Mouse (Mus musculus) v-Abl transformed pro-B cells (cell line): ENCODE measurements around the gene Gnao1.

Experiments used
- in situ Hi-C, 2 experiments: fragments of 400-800 bp; cut with MboI; formaldehyde crosslinking; loops; one replicate each; pipeline ENCODE4 v1.15.1; 2025; ENCODE audit not compliant: unreplicated experiment in 2 of 2

Gnao1 gene

GRCm38 (mm10) chr8:93809686-93810027, at the start of gene Gnao1:
Gene Gnao1, plus strand, starts transcription at chr8:93809966.
- in situ Hi-C loops = no loop called here

- in situ Hi-C loops = no loop called here
Measured at GRCm38 (mm10) chr8:93777605-93778004, 32.2 kb upstream of the Gnao1 start.

DNA sequence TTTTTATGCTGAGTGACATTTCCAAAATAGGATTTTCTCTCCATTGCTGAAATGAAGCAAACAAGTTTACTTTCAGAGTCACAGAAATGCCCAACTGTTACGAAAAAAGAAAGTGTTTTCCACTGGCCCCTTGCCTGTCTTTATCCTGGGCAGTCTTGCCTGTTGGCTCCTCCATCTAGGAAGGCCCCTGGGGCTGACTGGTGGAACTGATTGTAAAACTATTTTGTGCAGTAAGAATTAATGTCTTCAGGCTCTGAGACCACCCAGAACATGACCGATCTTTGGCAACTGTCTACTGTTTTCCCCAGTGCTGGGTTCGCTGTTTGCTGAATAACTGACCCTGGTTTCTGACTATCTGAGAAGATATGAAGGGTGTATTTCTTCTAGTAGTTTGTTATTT, 540 bp upstream of the Gnao1 start:
- in situ Hi-C loops = no loop called here

- in situ Hi-C loops = no loop called here
Measured at GRCm38 (mm10) chr8:93810028-93810858, 477 bp downstream of the Gnao1 start.

GRCm38 (mm10) chr8:93810859-93811602, 1.3 kb downstream of the Gnao1 start:
- in situ Hi-C loops = no loop called here

DNA sequence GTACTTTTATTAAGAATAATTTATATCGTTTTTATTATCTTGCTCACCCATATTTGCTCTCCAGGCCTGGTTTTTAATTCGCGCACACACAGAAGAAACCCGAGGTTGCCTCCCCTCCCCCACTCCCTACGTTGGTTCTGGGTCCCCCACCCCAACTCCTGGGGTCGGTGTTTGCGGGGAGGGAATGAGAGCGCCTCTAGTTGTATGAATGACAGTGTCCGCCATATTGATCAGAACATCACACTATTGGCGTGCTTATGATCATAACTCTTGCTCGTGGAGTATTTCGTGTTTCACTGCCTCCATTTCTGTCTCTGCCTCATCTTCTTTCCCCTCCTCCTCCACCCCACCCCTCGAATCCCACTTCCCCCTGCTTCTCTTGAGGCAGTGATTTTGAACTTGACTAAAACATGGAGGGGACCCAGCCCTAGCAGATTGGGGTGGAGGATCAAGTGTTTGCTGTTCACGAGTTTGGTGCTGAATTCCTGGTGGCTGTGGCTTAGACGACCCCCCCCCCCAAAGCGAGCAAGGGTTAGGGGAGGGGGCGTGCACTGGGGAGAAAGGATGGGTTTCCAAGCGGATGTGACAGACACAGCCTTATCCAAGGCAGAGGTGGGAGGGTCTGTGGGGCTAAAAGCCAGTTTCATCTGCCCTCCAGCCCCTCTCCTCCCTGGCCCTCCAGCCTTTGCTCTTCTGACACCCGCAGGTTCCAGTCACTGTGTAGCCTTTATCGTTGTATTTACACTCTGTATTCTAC, 2.1 kb downstream of the Gnao1 start:
- in situ Hi-C loops = no loop called here

DNA sequence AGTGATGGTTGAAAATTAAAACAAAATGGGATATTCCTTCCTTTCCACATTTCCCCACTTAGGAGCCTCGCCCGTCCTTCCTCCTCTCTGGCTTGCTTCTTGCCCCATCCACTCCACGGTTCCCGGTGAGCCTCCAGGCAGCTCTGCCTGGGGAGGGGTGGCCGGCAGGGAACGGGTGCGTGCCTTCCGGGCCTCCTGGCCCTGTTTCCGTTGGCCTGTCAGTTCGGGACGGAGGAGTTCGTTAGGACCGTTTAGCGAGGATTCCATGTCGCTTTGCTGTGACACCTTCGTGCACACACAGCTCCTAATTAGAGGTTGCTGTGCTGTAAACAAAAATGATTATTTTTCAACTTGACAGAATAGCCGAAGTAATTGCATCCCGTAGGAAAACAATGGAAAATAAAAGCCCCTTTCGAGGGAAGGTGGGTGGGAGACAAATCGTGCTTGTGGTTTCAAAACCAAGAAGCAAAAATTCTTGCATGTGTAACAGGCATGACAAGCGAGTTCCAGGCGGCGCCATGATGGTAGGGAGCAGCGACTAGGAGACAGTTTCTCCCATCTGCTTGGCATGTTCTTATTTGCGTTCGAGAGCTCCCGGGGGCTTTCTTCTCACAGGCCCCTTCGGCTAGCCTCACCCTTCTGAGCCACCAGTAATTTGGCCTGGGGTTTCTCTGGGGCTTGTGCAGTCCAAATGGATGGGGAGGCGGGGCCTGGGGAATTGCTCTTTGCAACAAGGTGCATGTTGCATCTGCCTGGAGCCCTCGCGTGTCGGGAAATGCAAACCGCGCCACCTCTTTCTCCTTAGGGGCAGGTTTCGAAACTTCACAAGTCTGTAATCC, 3.0 kb downstream of the Gnao1 start:
- in situ Hi-C loops = no loop called here

DNA sequence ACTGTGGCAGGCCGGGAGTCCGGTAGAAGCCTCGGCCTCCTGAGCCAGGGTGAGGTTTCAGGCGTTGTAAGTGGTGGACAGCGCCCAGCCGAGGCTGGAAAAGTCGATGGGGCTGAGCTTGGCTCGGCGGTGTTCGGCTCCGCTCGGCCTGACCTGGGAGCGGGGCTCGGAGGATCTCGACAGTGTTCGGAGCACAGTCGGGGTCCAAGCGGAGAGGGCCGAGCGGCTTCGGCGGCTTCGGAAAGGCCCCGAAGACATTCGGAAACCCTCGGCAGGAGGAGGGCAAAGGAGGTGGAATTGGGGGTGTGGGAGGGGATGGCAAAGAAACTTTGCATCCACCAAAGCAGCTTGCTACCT, 3.6 kb downstream of the Gnao1 start:
- in situ Hi-C loops = no loop called here

GRCm38 (mm10) chr8:93814266-93814665, 4.5 kb downstream of the Gnao1 start:
- in situ Hi-C loops = no loop called here

- in situ Hi-C loops = no loop called here
Measured at GRCm38 (mm10) chr8:93816226-93816625, 6.5 kb downstream of the Gnao1 start.

DNA sequence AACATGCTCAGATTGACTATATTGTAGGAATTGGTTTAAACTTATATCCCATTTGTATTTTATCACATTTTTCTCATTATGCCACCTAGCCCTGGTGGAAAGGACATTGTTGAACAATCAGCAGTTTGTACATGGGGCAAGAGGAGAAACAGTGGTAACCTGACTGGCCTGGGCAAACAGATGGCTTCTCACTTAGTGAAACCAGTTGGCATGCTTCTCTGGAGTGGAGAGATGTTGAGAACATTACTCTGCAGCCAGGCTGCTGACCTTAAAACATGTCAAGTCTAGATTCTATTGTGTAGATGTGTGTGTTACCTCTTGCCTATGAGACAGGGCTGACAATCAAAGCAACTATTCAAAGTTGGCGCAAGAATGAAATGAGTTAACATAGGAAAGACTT, 7.6 kb downstream of the Gnao1 start:
- in situ Hi-C loops = no loop called here

DNA sequence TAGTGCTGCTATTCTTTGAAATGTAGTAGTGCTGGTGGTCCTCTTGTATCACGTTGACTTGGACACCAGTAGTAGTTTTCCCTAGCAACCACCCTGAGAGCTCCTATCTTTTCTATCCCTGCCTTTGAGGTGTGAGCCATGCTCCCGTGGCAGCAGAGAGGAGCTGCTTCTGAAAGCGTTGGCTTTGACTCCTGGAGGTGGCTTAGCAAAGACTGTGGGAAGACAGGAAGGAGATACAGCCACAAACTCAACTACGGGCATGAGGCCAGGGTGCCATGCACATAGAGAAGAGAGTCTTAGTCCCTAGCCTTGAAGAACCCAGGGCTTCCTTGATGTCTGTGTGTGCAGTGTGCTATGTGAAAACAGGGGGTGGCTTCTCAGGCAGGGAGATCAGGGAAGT, 10.2 kb downstream of the Gnao1 start:
- in situ Hi-C loops = no loop called here

- in situ Hi-C loops = no loop called here
Measured at GRCm38 (mm10) chr8:93821327-93821726, 11.6 kb downstream of the Gnao1 start.

GRCm38 (mm10) chr8:93825317-93825716, 15.6 kb downstream of the Gnao1 start:
- in situ Hi-C loops = no loop called here

GRCm38 (mm10) chr8:93830626-93831025, 20.9 kb downstream of the Gnao1 start:
- in situ Hi-C loops = no loop called here

DNA sequence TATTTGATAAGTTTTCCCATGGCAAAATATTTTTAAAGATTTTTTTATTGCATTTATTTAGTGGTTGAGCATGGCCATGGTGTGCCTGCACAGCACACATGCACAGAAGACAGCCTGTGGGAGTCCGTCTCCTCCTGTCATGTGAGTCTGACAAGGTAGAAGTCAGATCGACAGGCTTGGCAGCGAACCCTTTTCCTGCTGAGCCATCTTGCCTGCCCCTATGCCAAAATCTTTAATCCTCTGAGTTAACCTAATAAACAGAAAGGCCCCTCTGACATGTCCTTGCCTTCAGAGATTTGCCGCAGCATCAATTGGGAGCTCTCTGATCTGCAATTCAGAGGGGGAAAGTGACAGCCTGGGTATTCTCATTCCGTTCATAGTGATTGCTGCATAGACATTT, 26.0 kb downstream of the Gnao1 start:
- in situ Hi-C loops = no loop called here

- in situ Hi-C loops = no loop called here
Measured at GRCm38 (mm10) chr8:93839113-93839512, 29.3 kb downstream of the Gnao1 start.

DNA sequence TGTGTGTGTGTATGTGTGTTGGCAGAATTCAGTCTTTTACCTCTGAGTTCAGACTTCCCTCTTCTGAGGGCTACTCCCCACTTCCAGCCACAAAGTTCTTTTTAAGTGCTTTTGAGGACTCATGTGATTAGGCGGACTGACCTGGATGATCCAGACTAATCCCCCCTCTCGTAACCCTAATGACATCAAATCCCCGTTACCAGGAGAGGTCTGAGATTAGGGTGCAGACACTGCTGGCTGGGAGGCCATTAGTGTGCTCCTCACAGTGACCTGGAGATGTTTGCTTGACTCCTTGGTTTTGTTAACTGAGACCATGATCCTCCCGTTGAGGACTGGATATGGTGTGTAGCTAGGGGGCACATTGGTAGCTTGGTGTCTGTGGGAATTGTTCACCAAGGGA, 30.7 kb downstream of the Gnao1 start:
- in situ Hi-C loops = no loop called here

DNA sequence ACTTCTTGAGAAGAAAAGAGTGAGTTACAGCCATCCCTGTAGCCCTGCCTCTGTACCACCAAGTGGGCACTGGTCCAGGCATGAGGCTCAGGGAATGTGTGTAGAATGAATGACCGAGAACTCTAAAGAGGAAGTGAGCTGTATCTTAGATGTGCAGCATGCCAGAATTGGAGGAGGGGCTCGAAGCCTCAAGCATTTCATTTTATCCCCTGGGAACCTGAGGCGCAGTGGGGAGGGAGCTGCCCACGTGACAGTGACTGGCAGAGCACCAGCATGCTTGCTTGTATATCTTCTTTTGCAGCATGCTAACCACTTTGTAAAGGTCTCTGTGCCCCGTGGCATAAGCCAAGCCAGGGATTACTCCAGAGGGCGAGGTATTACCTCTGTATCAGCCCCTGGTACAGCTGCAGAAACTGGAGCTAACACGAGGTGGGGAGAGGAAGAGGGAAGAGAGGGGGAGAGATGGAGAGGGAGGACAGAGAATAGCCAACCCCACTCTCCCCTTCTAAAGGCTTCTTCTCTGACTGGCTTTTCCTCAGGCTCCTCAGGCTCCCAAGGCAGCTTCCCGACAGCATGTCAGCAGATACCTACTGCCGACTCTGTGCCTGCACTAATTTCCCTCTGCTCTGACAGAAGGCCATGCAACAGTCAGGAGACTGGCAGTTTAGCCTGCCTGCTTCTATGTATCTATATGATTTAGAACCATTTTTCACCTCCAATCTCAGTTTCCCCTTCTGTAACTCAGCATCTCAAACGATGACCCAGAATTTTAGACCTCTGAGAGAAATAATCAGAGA, 31.4 kb downstream of the Gnao1 start:
- in situ Hi-C loops = no loop called here

- in situ Hi-C loops = no loop called here
Measured at GRCm38 (mm10) chr8:93842574-93842973, 32.8 kb downstream of the Gnao1 start.
